Mouse (Mus musculus): ENCODE measurements at regions not wholly inside any gene's neighbourhood (a gene's known extent, or its start where the extent isn't known, plus 50 kb on each side); places are given as distances from the start of the nearest gene placed in this dataset.

- Histone ChIP-seq H3K27me3 (ENCODE audit: control insufficient read depth, insufficient read depth, low read length) (no peaks in the 10 kb centered on the region; the same call in 1 of the 2 replicates), H3K4me3 (replicated peaks; ENCODE audit: insufficient read depth, low read depth, low read length) (no peak overlapping the region), H3K4me1 (ENCODE audit: control insufficient read depth, insufficient read depth, low read length) (no peaks in the 10 kb centered on the region), H3K27ac (ENCODE audit: insufficient read depth, low read length) (no peak overlapping the region)
- no peak for DNase-seq
- TF ChIP-seq POLR2A (IDR thresholded peaks at IDR 0.05; ENCODE audit: borderline replicate concordance, insufficient read depth, low read length) (no peak), CTCF (IDR thresholded peaks at IDR 0.05; ENCODE audit: borderline replicate concordance, insufficient read depth, low read depth, low read length) (no peak)
- 67% methylated on average over 1 of the region's 1 CpGs for WGBS
These were observed 135.0 kb upstream of the Bdnf start for GRCm38 (mm10) chr2:109539519-109539918.

DNA sequence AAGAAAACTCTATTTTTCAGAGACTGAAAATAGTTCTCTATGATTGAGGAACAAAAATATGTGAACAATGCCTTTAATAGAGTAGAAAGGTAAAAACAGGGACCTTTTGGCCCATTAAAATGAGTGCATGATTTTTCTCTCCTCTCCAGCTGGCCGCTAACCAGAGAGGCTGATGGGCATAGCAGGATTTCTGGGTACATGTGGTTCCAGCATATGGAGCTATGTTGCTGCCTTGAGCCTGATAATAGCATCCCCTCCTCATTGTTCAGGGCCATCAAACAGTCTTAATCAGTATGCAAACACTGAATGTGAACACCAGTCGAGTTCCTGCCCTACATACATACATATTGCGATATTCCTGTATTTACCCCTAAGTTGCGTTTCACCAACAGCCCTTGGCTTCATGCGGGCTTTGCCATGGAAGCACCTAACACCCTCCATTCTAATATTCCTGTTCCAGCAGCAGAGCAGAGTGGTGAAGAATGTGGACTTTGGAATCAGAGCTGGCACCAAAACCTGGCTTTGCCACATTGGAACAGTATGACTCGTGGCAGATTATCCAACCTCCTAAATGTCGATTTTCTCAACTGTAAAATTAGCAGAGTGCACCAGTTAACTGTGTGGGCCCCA lies 127.9 kb upstream of the Bdnf start:
- 8% methylated on average over 7 of the region's 7 CpGs for WGBS
- TF ChIP-seq CTCF (IDR thresholded peaks at IDR 0.05; ENCODE audit: borderline replicate concordance, insufficient read depth, low read depth, low read length), result no peak
- no peak for TF ChIP-seq POLR2A (IDR thresholded peaks at IDR 0.05; ENCODE audit: borderline replicate concordance, insufficient read depth, low read length)
- H3K4me3 ChIP-seq (replicated peaks; ENCODE audit: insufficient read depth, low read depth, low read length), result peak overlapping the region; percentile 19
- peak; percentile 82 to 92 for DNase-seq
- peaks cover 5% of the 10 kb centered on the region; the same call in 1 of the 2 replicates for H3K4me1 ChIP-seq (ENCODE audit: control insufficient read depth, insufficient read depth, low read length)
- no peaks in the 10 kb centered on the region; the same call in 1 of the 2 replicates for H3K27me3 ChIP-seq (ENCODE audit: control insufficient read depth, insufficient read depth, low read length)
- H3K27ac ChIP-seq (ENCODE audit: insufficient read depth, low read length), result peak overlapping the region; percentile 78

DNA sequence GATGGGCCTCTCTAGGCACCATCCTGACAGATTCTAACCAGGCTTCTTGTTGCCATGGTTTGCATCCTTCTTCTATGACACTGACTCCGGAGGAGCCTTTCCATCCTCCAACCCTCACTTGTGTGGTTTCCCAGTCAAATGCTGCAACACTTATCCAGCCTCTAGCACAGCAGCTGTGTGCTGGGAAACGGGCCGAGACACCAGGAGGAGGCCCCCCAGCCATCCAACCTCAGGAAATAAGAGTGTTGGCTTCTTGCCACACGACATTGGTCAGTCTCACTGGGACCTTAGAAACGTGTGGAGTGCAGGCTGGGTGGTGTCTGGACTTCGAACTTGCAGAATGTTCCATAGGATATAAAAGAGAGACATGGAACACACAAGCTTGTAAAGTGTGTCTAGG lies 119.9 kb upstream of the Bdnf start:
- H3K4me1 ChIP-seq (ENCODE audit: control insufficient read depth, insufficient read depth, low read length), result no peaks in the 10 kb centered on the region
- TF ChIP-seq POLR2A (IDR thresholded peaks at IDR 0.05; ENCODE audit: borderline replicate concordance, insufficient read depth, low read length), result no peak
- TF ChIP-seq CTCF (IDR thresholded peaks at IDR 0.05; ENCODE audit: borderline replicate concordance, insufficient read depth, low read depth, low read length), result no peak
- H3K4me3 ChIP-seq (replicated peaks; ENCODE audit: insufficient read depth, low read depth, low read length), result no peak overlapping the region
- 47% methylated on average over 6 of the region's 6 CpGs for WGBS
- H3K27ac ChIP-seq (ENCODE audit: insufficient read depth, low read length), result no peak overlapping the region
- H3K27me3 ChIP-seq (ENCODE audit: control insufficient read depth, insufficient read depth, low read length), result no peaks in the 10 kb centered on the region; the same call in 1 of the 2 replicates
- no peak for DNase-seq

DNA sequence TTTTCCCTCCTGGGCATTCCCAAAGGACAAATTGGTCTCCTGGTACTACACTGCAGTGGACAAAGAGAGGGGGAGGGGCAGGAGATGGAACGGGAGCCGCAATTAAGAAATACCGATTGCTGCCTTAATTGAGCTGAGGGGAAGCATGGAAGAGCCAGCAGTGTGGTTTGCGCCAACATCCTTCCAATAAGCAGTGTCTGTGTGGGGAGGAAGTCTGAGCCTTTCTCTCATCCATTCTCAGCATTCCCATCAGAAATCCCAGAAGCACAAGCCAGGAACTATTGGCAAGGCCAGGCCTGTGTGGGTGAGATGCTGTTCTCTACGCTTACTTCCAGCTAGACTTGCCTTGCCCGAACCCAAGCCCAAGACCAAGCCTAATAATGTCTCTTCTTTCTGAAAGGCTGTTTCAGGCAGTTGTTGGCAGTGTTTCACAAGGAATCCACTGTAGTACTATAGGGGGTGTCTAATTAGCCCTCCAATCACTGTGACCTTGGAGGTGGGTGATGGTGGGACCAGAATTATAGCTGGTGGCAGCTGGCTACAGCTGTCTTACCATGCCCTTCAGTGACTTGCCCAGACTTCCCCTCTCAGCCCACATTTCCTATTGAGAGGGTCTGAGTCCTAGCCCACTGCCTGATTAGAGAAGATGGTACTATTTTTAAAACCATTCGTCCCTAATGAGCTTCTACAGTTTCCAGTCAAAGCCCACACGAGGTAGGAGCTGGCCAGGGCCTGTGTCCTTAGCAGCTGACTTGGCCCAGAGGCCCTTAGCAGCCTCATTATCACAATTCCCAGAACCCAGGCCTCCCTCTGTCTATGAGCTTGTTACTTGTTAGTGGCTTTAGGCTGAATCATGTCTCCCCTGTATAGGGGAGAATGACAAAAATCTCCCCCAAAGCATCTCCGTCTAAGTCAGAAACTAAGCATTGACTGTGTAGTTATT lies 115.1 kb upstream of the Bdnf start:
- no peak overlapping the region for H3K4me3 ChIP-seq (replicated peaks; ENCODE audit: insufficient read depth, low read depth, low read length)
- TF ChIP-seq POLR2A (IDR thresholded peaks at IDR 0.05; ENCODE audit: borderline replicate concordance, insufficient read depth, low read length), result no peak
- no peak for TF ChIP-seq CTCF (IDR thresholded peaks at IDR 0.05; ENCODE audit: borderline replicate concordance, insufficient read depth, low read depth, low read length)
- DNase-seq, result no peak
- no peak overlapping the region for H3K27ac ChIP-seq (ENCODE audit: insufficient read depth, low read length)
- no peaks in the 10 kb centered on the region for H3K4me1 ChIP-seq (ENCODE audit: control insufficient read depth, insufficient read depth, low read length)
- 62% methylated on average over 9 of the region's 9 CpGs for WGBS
- H3K27me3 ChIP-seq (ENCODE audit: control insufficient read depth, insufficient read depth, low read length), result no peaks in the 10 kb centered on the region; the same call in 1 of the 2 replicates

DNA sequence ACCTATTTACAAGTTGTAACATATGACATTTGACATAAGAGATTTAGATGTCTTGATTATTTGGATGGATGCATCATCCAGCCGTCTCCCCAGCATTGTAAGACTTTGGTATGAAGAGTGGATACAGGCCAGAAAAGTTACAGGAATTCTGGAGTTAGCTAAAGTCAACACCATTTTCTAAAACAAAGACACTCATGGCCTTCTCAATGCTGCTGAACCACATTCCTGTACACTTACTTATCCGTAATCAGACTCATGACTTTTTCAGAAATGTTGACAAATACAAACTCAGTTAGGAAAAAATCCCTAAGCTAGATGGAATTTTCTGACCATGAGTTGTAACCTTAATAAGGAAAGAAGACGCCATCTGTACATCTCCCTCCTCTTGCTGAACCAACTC lies 111.5 kb upstream of the Bdnf start:
- 84% methylated on average over 3 of the region's 3 CpGs for WGBS
- H3K4me1 ChIP-seq (ENCODE audit: control insufficient read depth, insufficient read depth, low read length), result no peaks in the 10 kb centered on the region
- H3K27ac ChIP-seq (ENCODE audit: insufficient read depth, low read length), result no peak overlapping the region
- no peak for DNase-seq
- H3K4me3 ChIP-seq (replicated peaks; ENCODE audit: insufficient read depth, low read depth, low read length), result no peak overlapping the region
- H3K27me3 ChIP-seq (ENCODE audit: control insufficient read depth, insufficient read depth, low read length), result no peaks in the 10 kb centered on the region
- TF ChIP-seq POLR2A (IDR thresholded peaks at IDR 0.05; ENCODE audit: borderline replicate concordance, insufficient read depth, low read length) (no peak), CTCF (IDR thresholded peaks at IDR 0.05; ENCODE audit: borderline replicate concordance, insufficient read depth, low read depth, low read length) (no peak)

DNA sequence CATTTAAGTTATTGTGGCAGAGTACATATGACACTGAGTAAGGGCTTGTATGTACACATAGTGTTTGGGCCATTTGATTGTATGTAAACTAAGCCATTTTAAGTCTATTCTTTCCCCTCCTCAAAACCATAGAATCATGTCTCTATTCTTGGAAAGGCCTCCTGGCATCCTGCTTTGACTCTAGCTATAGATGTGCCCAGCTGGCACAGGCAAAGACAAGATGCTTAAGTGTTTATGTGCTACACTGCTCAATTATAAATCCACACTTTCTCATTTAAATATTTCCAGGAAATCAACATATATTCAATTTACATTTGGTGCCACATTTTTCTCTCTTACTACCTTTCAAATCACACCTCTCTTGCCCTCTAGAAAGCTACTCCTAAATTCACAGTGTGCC lies 97.6 kb upstream of the Bdnf start:
- no peaks in the 10 kb centered on the region for H3K4me1 ChIP-seq (ENCODE audit: control insufficient read depth, insufficient read depth, low read length)
- no peak for DNase-seq
- H3K4me3 ChIP-seq (replicated peaks; ENCODE audit: insufficient read depth, low read depth, low read length), result no peak overlapping the region
- H3K27me3 ChIP-seq (ENCODE audit: control insufficient read depth, insufficient read depth, low read length), result no peaks in the 10 kb centered on the region
- no peak overlapping the region for H3K27ac ChIP-seq (ENCODE audit: insufficient read depth, low read length)
- TF ChIP-seq POLR2A (IDR thresholded peaks at IDR 0.05; ENCODE audit: borderline replicate concordance, insufficient read depth, low read length), result no peak

DNA sequence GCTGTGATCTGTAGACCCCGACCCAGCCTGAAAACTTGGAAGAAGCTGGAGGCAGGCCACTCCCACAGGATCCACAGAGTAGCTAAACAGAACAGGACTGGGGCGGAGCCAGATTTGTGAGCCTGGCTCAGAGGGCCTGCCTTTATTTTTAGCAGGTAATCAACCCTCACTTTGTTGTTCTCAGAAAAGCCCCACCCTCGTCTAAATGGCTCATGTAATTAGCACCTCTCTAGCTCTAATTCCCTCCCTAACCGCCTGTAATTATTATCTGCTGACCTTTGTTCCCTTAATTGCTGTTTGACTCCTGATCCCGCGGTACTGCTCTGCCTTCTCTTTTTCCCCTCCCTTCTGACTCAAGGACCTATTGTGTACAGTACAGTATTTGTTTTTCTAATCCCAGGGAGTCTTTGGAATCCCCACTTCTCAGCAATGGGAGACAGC lies 95.6 kb upstream of the Bdnf start:
- H3K27ac ChIP-seq (ENCODE audit: insufficient read depth, low read length), result no peak overlapping the region
- no peaks in the 10 kb centered on the region for H3K27me3 ChIP-seq (ENCODE audit: control insufficient read depth, insufficient read depth, low read length)
- WGBS, result 29% methylated on average over 6 of the region's 6 CpGs
- H3K4me3 ChIP-seq (replicated peaks; ENCODE audit: insufficient read depth, low read depth, low read length), result no peak overlapping the region
- DNase-seq, result no peak
- no peaks in the 10 kb centered on the region for H3K4me1 ChIP-seq (ENCODE audit: control insufficient read depth, insufficient read depth, low read length)
- no peak for TF ChIP-seq CTCF (IDR thresholded peaks at IDR 0.05; ENCODE audit: borderline replicate concordance, insufficient read depth, low read depth, low read length)

All from cerebellum, adult 2 months (tissue).